Mouse (Mus musculus): ENCODE measurements around the gene Agap2. TPM values are rescaled to one million over a fixed set of nuclear protein-coding genes. Genes with fewer than 3 reads are reported as not detected.

The Agap2 gene
- polyA plus RNA-seq, 1 experiment: 45.6 TPM

DNA sequence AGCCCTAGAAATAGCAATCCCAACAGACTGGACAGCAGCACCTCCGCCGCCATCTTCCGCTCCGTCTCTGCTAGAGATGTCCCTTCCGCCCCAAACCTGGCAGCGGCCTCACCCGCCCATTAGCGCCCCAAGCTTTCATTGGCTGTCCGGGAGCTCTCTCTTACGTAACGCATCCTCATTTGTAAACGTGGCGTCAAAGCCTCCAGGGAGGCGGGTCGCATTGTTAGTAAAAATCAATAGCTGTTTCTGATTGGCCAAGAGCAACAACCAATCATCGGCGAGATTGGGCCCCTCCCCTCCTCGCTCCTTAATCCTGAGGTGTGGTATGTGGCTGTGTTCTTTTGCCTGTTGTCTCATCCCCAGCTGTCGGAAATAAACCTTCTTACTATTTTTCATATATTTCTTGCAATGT is 46.0 kb downstream of the Agap2 start, which contains the start of gene Os9:
Gene Os9 (minus strand): TSS at position 66 of the 412 bp plus-strand sequence.
- peak within 1 kb of the TSS; percentile 80 for H3K4me3 ChIP-seq (ENCODE audit: extremely low read depth, insufficient read depth, insufficient read length)
- DNase-seq (ENCODE audit: low read depth in 1 of 2, low spot score in 2 of 2): peak; percentile 94
- H3K36me3 ChIP-seq (ENCODE audit: control insufficient read depth, insufficient read depth, low read length): peaks cover 17% of the 10 kb centered on the region
- H3K27me3 ChIP-seq (ENCODE audit: control insufficient read depth, insufficient read depth, low read length): no peaks in the 10 kb centered on the region
- H3K27ac ChIP-seq (ENCODE audit: insufficient read depth, low read length): no peak within 1 kb of the TSS
- H3K4me1 ChIP-seq (ENCODE audit: control insufficient read depth, insufficient read depth, insufficient read length): peaks cover 3% of the 10 kb centered on the region; the same call in 1 of the 2 replicates
- TF ChIP-seq CTCF (IDR thresholded peaks at IDR 0.05; ENCODE audit: extremely low read depth, insufficient read depth, insufficient read length, insufficient replicate concordance) (no peak), POLR2A (IDR thresholded peaks at IDR 0.05; ENCODE audit: low read depth, low read length) (peak; percentile 83)
- under 1% methylated on average over 19 of the region's 19 CpGs for WGBS

GRCm38 (mm10) chr10:127122018-127122417 is 46.9 kb downstream of the Agap2 start:
- WGBS: 86% methylated on average over 3 of the region's 3 CpGs
- Histone ChIP-seq H3K4me1 (ENCODE audit: control insufficient read depth, insufficient read depth, insufficient read length) (peaks cover 5% of the 10 kb centered on the region; the same call in 1 of the 2 replicates), H3K27me3 (ENCODE audit: control insufficient read depth, insufficient read depth, low read length) (no peaks in the 10 kb centered on the region), H3K4me3 (ENCODE audit: extremely low read depth, insufficient read depth, insufficient read length) (no peak overlapping the region), H3K27ac (ENCODE audit: insufficient read depth, low read length) (no peak overlapping the region), H3K36me3 (ENCODE audit: control insufficient read depth, insufficient read depth, low read length) (peaks cover 15% of the 10 kb centered on the region)
- no peak for DNase-seq (ENCODE audit: low read depth in 1 of 2, low spot score in 2 of 2)
- TF ChIP-seq POLR2A (IDR thresholded peaks at IDR 0.05; ENCODE audit: low read depth, low read length) (no peak), CTCF (IDR thresholded peaks at IDR 0.05; ENCODE audit: extremely low read depth, insufficient read depth, insufficient read length, insufficient replicate concordance) (no peak)

- H3K36me3 ChIP-seq (ENCODE audit: control insufficient read depth, insufficient read depth, low read length): peaks cover 10% of the 10 kb centered on the region
- H3K27ac ChIP-seq (ENCODE audit: insufficient read depth, low read length): no peak overlapping the region
- no peak overlapping the region for H3K4me3 ChIP-seq (ENCODE audit: extremely low read depth, insufficient read depth, insufficient read length)
- WGBS: 43% methylated on average over 13 of the region's 13 CpGs
- peaks cover 5% of the 10 kb centered on the region; the same call in 1 of the 2 replicates for H3K4me1 ChIP-seq (ENCODE audit: control insufficient read depth, insufficient read depth, insufficient read length)
- no peak for DNase-seq (ENCODE audit: low read depth in 1 of 2, low spot score in 2 of 2)
- TF ChIP-seq POLR2A (IDR thresholded peaks at IDR 0.05; ENCODE audit: low read depth, low read length) (no peak), CTCF (IDR thresholded peaks at IDR 0.05; ENCODE audit: extremely low read depth, insufficient read depth, insufficient read length, insufficient replicate concordance) (no peak)
- H3K27me3 ChIP-seq (ENCODE audit: control insufficient read depth, insufficient read depth, low read length): no peaks in the 10 kb centered on the region
Observed at GRCm38 (mm10) chr10:127122784-127123435, 47.8 kb downstream of the Agap2 start.

- Histone ChIP-seq H3K27me3 (ENCODE audit: control insufficient read depth, insufficient read depth, low read length) (no peaks in the 10 kb centered on the region), H3K27ac (ENCODE audit: insufficient read depth, low read length) (no peak overlapping the region), H3K4me3 (ENCODE audit: extremely low read depth, insufficient read depth, insufficient read length) (no peak overlapping the region), H3K36me3 (ENCODE audit: control insufficient read depth, insufficient read depth, low read length) (peaks cover 8% of the 10 kb centered on the region), H3K4me1 (ENCODE audit: control insufficient read depth, insufficient read depth, insufficient read length) (peaks cover 5% of the 10 kb centered on the region; the same call in 1 of the 2 replicates)
- 39% methylated on average over 4 of the region's 4 CpGs for WGBS
- TF ChIP-seq POLR2A (IDR thresholded peaks at IDR 0.05; ENCODE audit: low read depth, low read length): no peak
- peak; percentile 24; the same call in 1 of the 2 replicates for TF ChIP-seq CTCF (IDR thresholded peaks at IDR 0.05; ENCODE audit: extremely low read depth, insufficient read depth, insufficient read length, insufficient replicate concordance)
- DNase-seq (ENCODE audit: low read depth in 1 of 2, low spot score in 2 of 2): peak in 1 of 2 experiments; percentile 51
Observed at GRCm38 (mm10) chr10:127123436-127123805, 48.3 kb downstream of the Agap2 start.

DNA sequence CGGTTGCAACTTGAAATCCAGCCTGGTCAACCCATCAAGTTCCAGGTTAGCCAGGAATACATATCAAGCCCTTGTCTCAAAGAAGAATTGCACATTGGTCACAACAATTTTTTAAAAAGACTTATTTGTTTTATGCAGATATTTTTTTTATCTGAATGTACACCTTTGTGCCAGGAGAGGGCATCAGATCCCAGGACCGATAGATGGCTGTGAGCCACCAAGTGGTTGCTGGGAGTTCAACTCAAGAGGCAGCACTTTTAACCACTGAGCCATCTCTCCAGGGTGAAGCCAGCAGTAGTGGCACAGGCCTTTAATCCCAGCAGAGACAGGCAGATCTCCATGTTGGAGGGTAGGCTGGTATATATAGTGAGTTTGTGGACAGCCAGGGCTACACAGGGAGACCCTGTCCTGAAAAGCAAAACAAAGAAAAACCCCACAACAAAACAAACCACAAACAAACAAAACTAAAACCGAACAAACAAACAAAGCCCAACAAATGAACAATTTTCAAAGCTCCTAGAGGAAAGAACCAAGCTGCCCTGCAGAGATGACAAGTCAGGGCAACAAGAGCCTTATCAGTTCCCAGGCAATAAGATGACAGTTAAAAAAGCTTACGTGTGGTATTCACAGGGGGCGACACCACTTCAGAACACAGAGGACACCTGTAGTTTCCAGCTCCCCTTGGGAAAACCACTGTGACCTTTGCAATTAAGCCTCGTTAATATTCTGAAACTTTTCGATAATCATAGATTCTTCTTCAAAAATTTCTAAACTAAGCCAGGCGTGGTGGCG is 50.3 kb downstream of the Agap2 start:
- TF ChIP-seq POLR2A (IDR thresholded peaks at IDR 0.05; ENCODE audit: low read depth, low read length) (no peak), CTCF (IDR thresholded peaks at IDR 0.05; ENCODE audit: extremely low read depth, insufficient read depth, insufficient read length, insufficient replicate concordance) (peak; percentile 67; the same call in 1 of the 2 replicates)
- Histone ChIP-seq H3K4me1 (ENCODE audit: control insufficient read depth, insufficient read depth, insufficient read length) (peaks cover 3% of the 10 kb centered on the region; the same call in 1 of the 2 replicates), H3K36me3 (ENCODE audit: control insufficient read depth, insufficient read depth, low read length) (no peaks in the 10 kb centered on the region), H3K4me3 (ENCODE audit: extremely low read depth, insufficient read depth, insufficient read length) (no peak overlapping the region), H3K27me3 (ENCODE audit: control insufficient read depth, insufficient read depth, low read length) (no peaks in the 10 kb centered on the region), H3K27ac (ENCODE audit: insufficient read depth, low read length) (no peak overlapping the region)
- peak in 1 of 2 experiments; percentile 39 for DNase-seq (ENCODE audit: low read depth in 1 of 2, low spot score in 2 of 2)
- 66% methylated on average over 9 of the region's 9 CpGs for WGBS

DNA sequence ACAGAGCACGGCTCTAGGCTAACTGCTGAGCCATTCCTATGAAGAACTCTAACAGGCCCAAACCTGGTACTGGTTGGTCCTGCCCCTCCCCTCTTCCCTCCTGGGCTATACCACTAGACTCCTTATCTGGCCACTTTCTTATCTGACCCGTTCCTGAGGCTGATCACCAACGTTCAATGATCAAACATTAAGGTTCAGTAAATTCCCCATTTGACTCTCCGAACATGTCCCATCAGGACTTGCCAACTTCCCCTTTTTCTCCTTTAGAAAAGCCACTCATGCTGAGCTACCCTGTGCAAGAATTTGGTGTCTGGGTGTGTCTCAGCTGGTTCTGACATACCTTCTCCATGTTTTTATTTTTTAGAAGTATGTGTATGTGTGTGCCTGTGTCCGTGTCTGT is 51.5 kb downstream of the Agap2 start:
- no peaks in the 10 kb centered on the region for H3K36me3 ChIP-seq (ENCODE audit: control insufficient read depth, insufficient read depth, low read length)
- H3K4me3 ChIP-seq (ENCODE audit: extremely low read depth, insufficient read depth, insufficient read length): no peak overlapping the region
- no peak for DNase-seq (ENCODE audit: low read depth in 1 of 2, low spot score in 2 of 2)
- H3K27ac ChIP-seq (ENCODE audit: insufficient read depth, low read length): no peak overlapping the region
- TF ChIP-seq POLR2A (IDR thresholded peaks at IDR 0.05; ENCODE audit: low read depth, low read length): no peak
- TF ChIP-seq CTCF (IDR thresholded peaks at IDR 0.05; ENCODE audit: extremely low read depth, insufficient read depth, insufficient read length, insufficient replicate concordance): no peak
- H3K27me3 ChIP-seq (ENCODE audit: control insufficient read depth, insufficient read depth, low read length): no peaks in the 10 kb centered on the region
- peaks cover 3% of the 10 kb centered on the region; the same call in 1 of the 2 replicates for H3K4me1 ChIP-seq (ENCODE audit: control insufficient read depth, insufficient read depth, insufficient read length)
- WGBS: 44% methylated on average over 5 of the region's 5 CpGs
